Mouse (Mus musculus) neural tube, embryonic 11.5 days (tissue): ENCODE data around the gene Tiam1. TPM values are rescaled to one million over a fixed set of nuclear protein-coding genes. Genes with fewer than 3 reads are reported as not detected.
A peak's percentile ranks its signal among the peaks of the same experiment; 100 is the strongest.
"Not testable (repeated sequence)": the region's sequence is repeated elsewhere in the genome, so short reads cannot be mapped to it uniquely, and the experiment has no call there.

Source experiments
- ATAC-seq: fragments of 200-750 bp; cut with Nextera tagmentation; 2 replicates; pipeline ENCODE4 v1.8.0; 2017; ENCODE audit warnings: moderate number of reproducible peaks, mild to moderate bottlenecking, moderate TSS enrichment, moderate library complexity; ENCODE audit not compliant: insufficient read depth, low FRiP score, low TSS enrichment
- DNase-seq: peaks from one replicate; pipeline ENCODE4 v3.0.0-alpha.2; 2015; ENCODE audit warnings: low spot score
- H3K27ac ChIP-seq: fragments of 300-500 bp; sonication (generic); 2 replicates; pipeline ENCODE4 v1.5.1; 2014; ENCODE audit warnings: low read depth, mild to moderate bottlenecking, low read length
- H3K27me3 ChIP-seq: fragments of 300-500 bp; sonication (generic); 2 replicates; pipeline ENCODE4 v1.6.1; 2014; ENCODE audit warnings: mild to moderate bottlenecking, low read length, mixed read lengths; ENCODE audit not compliant: control insufficient read depth, insufficient read depth
- H3K36me3 ChIP-seq: fragments of 300-500 bp; sonication (generic); 2 replicates; pipeline ENCODE4 v1.6.1; 2014; ENCODE audit warnings: mild to moderate bottlenecking, low read length, moderate library complexity, mixed read lengths; ENCODE audit not compliant: control insufficient read depth, insufficient read depth
- H3K4me1 ChIP-seq: fragments of 300-500 bp; sonication (generic); 2 replicates; pipeline ENCODE4 v1.6.1; 2014; ENCODE audit warnings: low read length, mixed read lengths; ENCODE audit not compliant: control insufficient read depth, insufficient read depth
- H3K4me2 ChIP-seq: fragments of 300-500 bp; sonication (generic); 2 replicates; pipeline ENCODE4 v1.6.1; 2014; ENCODE audit warnings: low read depth, mild to moderate bottlenecking, moderate library complexity
- H3K4me3 ChIP-seq: fragments of 300-500 bp; sonication (generic); 2 replicates; pipeline ENCODE4 v1.5.1; 2014; ENCODE audit warnings: low read depth, low read length
- H3K9ac ChIP-seq: fragments of 300-500 bp; sonication (generic); 2 replicates; pipeline ENCODE4 v1.6.1; 2014; ENCODE audit warnings: mild to moderate bottlenecking, low read length
- H3K9me3 ChIP-seq: fragments of 300-500 bp; sonication (generic); 2 replicates; pipeline ENCODE4 v1.6.1; 2016; ENCODE audit warnings: low read length; ENCODE audit not compliant: control insufficient read depth
- WGBS: fragments of 180-500 bp; shearing (Covaris S2); extraction: QIAGEN DNeasy Blood & Tissue Kit; methylation state at CpG from one replicate; pipeline ENCODE4 v1.1.7; 2014; 5-methylcytosine and 5-hydroxymethylcytosine counted together
- polyA plus RNA-seq: library from polyadenylated mRNA; unstranded; fragments of >200 nt; fragmentation: Nextera tagmentation; extraction: Ambion mirVana; gene quantifications from 2 replicates; pipeline ENCODE4 v1.2.1, GENCODE M21; 2014

Tiam1 gene
- polyA plus RNA-seq, 1 experiment from 2014 or later = 27.7 TPM

GRCm38 (mm10) chr16:90071125-90071524 lies 72.4 kb downstream of the Tiam1 start:
- not testable (repeated sequence) for H3K9me3 ChIP-seq, H3K36me3 ChIP-seq, H3K27ac ChIP-seq, H3K4me3 ChIP-seq, H3K4me2 ChIP-seq, H3K27me3 ChIP-seq, DNase-seq, H3K9ac ChIP-seq
- ATAC-seq = peak; percentile 83
- H3K4me1 ChIP-seq = peaks cover 14% of the 10 kb centered on the region

DNA sequence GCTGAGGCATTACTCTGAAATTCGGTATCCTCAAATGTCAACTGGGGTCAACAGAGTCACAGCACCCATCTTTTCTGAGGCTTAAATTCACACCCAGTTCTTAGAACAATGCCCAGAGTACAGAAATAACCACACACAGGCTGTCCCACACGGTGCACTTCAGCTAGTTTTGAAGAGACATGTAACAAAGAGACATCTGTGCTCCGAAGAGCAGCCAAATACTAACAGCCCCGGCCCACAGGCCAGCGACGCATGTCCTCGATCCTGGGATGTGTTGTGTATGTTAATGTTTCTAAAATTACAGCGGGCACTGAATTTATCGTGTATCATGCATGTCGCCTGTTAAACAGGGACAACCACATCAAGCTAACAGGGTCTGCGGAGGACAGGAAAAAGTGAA lies 73.5 kb downstream of the Tiam1 start:
- Histone ChIP-seq H3K4me2 (no peak overlapping the region), H3K9me3 (no peaks in the 10 kb centered on the region), H3K4me3 (no peak overlapping the region), H3K4me1 (peaks cover 14% of the 10 kb centered on the region), H3K27me3 (no peaks in the 10 kb centered on the region), H3K27ac (no peak overlapping the region), H3K36me3 (no peaks in the 10 kb centered on the region), H3K9ac (no peak overlapping the region)
- ATAC-seq (no peak), DNase-seq (no peak)
- 87% methylated on average over 11 of the region's 11 CpGs for WGBS

DNA sequence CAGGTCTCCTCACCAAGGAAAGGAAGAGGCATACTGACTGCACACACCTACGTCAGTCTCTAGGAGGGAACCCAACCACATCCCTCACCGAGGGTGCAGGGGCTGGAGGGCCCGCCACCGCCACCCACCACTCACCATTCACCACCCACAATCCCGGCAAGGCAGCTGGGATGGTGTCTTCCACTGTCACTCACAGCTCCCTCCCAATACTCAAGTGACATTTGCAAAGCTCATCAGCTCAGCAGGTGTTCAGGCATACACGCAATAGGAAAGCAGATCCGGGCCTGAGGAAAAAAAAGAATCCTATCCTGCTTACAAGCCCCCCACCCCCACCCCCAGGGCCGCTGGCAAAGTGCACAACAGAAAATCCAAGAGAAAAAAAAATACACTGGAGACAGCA lies 74.4 kb downstream of the Tiam1 start:
- no peaks in the 10 kb centered on the region; the same call in 1 of the 2 replicates for H3K36me3 ChIP-seq
- no peak overlapping the region for H3K9ac ChIP-seq
- H3K4me2 ChIP-seq = no peak overlapping the region
- no peak overlapping the region for H3K4me3 ChIP-seq
- WGBS = 57% methylated on average over 8 of the region's 8 CpGs
- H3K27ac ChIP-seq = no peak overlapping the region
- no peaks in the 10 kb centered on the region for H3K27me3 ChIP-seq
- H3K4me1 ChIP-seq = peaks cover 14% of the 10 kb centered on the region
- ATAC-seq = no peak
- H3K9me3 ChIP-seq = no peaks in the 10 kb centered on the region
- DNase-seq = no peak

DNA sequence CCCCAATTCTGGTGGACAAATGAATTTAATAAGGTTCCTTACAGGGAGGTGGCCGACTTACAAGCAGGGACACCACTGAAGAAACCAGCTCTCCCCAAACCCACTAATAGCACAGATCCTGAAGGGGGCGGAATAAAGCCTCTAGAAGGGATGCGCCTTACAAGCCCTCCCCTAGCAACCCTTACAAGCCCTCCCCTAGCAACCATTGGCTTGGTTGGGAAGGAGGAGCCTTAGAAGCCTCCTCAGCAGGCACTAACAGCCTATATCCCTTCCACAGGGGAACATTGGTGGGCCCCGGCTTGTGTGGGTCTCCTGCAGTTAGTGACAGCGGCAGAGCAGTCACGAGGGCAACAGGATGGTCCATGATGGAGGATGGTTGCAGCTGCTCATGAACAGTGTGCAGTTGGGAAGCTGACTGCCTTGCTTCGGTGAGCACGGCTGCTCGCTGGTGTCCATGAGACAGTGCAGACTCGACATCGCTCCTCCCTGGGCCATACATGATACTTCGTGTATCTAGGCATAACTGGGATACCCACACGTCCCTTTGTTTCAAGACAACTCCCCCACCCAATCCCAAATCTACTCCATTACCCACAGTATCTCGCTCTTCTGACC lies 90.6 kb downstream of the Tiam1 start:
- Histone ChIP-seq H3K4me3 (no peak overlapping the region), H3K27me3 (no peaks in the 10 kb centered on the region), H3K9ac (no peak overlapping the region), H3K9me3 (no peaks in the 10 kb centered on the region), H3K27ac (no peak overlapping the region), H3K36me3 (no peaks in the 10 kb centered on the region), H3K4me1 (0 out of 2 replicates have a peak, but pooled peaks cover 4% of the 10 kb centered on the region), H3K4me2 (no peak overlapping the region)
- 76% methylated on average over 14 of the region's 14 CpGs for WGBS
- ATAC-seq (peak; percentile 59; the same call in 1 of the 2 replicates), DNase-seq (peak; percentile 58)

DNA sequence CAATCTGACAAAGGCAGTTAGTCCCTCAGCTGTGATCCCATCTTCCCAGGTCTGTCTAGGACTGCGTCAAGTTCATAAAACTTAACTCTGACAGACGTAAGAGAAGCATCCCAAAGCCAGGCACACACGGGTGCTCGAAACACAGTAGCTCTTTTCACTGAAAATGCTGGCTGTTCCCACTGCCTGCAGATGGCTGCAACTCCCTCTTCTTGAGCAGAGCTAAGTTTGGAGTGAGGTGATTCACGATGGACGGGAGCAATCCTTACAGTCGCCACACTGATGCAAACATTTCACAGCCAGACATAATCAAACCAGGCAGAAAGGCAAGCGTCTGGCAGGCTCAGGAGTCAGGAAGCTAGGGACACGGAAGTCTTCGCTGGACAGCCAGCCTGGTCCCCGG lies 91.2 kb downstream of the Tiam1 start:
- no peak overlapping the region for H3K4me3 ChIP-seq
- H3K9ac ChIP-seq = no peak overlapping the region
- 78% methylated on average over 11 of the region's 11 CpGs for WGBS
- 0 out of 2 replicates have a peak, but pooled peaks cover 4% of the 10 kb centered on the region for H3K4me1 ChIP-seq
- H3K4me2 ChIP-seq = no peak overlapping the region
- H3K27ac ChIP-seq = no peak overlapping the region
- no peaks in the 10 kb centered on the region for H3K36me3 ChIP-seq
- no peaks in the 10 kb centered on the region for H3K9me3 ChIP-seq
- no peak for ATAC-seq
- H3K27me3 ChIP-seq = no peaks in the 10 kb centered on the region
- no peak for DNase-seq

GRCm38 (mm10) chr16:90051051-90051450 lies 92.5 kb downstream of the Tiam1 start:
- Histone ChIP-seq H3K27ac (no peak overlapping the region), H3K4me3 (no peak overlapping the region), H3K4me2 (no peak overlapping the region), H3K9ac (no peak overlapping the region), H3K27me3 (no peaks in the 10 kb centered on the region), H3K4me1 (0 out of 2 replicates have a peak, but pooled peaks cover 4% of the 10 kb centered on the region), H3K9me3 (no peaks in the 10 kb centered on the region), H3K36me3 (no peaks in the 10 kb centered on the region)
- WGBS = 90% methylated on average over 7 of the region's 7 CpGs
- no peak for DNase-seq
- no peak for ATAC-seq

- WGBS = 96% methylated on average over 6 of the region's 6 CpGs
- Histone ChIP-seq H3K9me3 (no peaks in the 10 kb centered on the region), H3K36me3 (no peaks in the 10 kb centered on the region), H3K4me3 (no peak overlapping the region), H3K27me3 (no peaks in the 10 kb centered on the region), H3K4me2 (no peak overlapping the region), H3K27ac (no peak overlapping the region), H3K9ac (no peak overlapping the region), H3K4me1 (0 out of 2 replicates have a peak, but pooled peaks cover 4% of the 10 kb centered on the region)
- no peak for ATAC-seq
- no peak for DNase-seq
Observed at GRCm38 (mm10) chr16:90047841-90048240, 95.7 kb downstream of the Tiam1 start.

DNA sequence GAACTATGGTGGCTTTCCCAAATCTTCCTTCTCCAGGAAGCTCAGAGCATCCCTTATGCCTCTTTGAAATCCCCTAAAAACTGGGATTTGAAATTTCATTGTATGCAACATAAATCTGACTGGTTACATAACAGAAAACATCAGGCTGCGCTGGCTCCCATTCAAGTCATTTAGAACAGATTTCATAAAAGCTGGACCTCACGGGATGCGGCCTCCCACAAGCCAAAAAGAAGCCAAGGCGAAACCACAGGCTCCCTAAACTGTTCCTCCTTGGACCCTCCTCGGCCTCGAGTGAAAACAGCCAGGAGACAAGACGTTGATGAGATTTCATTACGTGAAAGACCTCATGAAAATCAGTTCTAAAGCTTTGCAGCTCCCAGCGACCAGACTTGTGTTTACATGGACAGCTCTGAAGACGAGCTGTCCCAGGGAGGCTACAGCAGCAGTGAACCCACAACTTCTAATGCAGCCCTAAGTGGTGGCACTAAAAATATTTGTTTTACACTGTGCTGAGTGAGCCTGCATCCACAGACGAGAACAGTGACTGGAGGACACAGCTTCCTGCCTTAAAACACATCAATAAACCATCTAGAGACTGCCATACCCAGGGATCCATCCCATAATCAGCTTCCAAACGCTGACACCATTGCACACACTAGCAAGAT lies 96.9 kb downstream of the Tiam1 start:
- H3K27ac ChIP-seq = no peak overlapping the region
- DNase-seq (no peak), ATAC-seq (no peak)
- H3K4me2 ChIP-seq = no peak overlapping the region
- H3K4me1 ChIP-seq = no peaks in the 10 kb centered on the region
- H3K27me3 ChIP-seq = no peaks in the 10 kb centered on the region
- H3K4me3 ChIP-seq = no peak overlapping the region
- H3K9me3 ChIP-seq = no peaks in the 10 kb centered on the region
- no peaks in the 10 kb centered on the region for H3K36me3 ChIP-seq
- H3K9ac ChIP-seq = no peak overlapping the region
- 69% methylated on average over 12 of the region's 12 CpGs for WGBS

- Histone ChIP-seq H3K9ac (no peak overlapping the region), H3K4me1 (no peaks in the 10 kb centered on the region), H3K4me2 (no peak overlapping the region), H3K27me3 (no peaks in the 10 kb centered on the region), H3K27ac (no peak overlapping the region), H3K36me3 (no peaks in the 10 kb centered on the region), H3K4me3 (no peak overlapping the region), H3K9me3 (no peaks in the 10 kb centered on the region)
- no peak for ATAC-seq
- no peak for DNase-seq
- 96% methylated on average over 8 of the region's 8 CpGs for WGBS
Observed at GRCm38 (mm10) chr16:90045611-90046010, 98.0 kb downstream of the Tiam1 start.
